Mouse (Mus musculus) embryonic stem cell, embryonic (primary cell): ENCODE results near the gene Hcrtr1.

Experiments used
- CTCF ChIA-PET, 4 experiments: fragments of 300-600 bp in 2 of 4; fragments of 350-600 bp in 2 of 4; sonication (Branson Sonifier 250); formaldehyde crosslinking; loops; one replicate each; lab custom pipeline; 2022; ENCODE audit warnings: inconsistent platforms in 2 of 4; lab: Charles Lee
- POLR2A ChIA-PET, 4 experiments: fragments of 300-600 bp in 2 of 4; fragments of 350-600 bp in 2 of 4; sonication (Branson Sonifier 250); formaldehyde crosslinking; loops; one replicate each; lab custom pipeline; 2022; ENCODE audit warnings: antibody characterized with exemption in 4 of 4, inconsistent platforms in 1 of 4; lab: Charles Lee

Hcrtr1 gene

DNA sequence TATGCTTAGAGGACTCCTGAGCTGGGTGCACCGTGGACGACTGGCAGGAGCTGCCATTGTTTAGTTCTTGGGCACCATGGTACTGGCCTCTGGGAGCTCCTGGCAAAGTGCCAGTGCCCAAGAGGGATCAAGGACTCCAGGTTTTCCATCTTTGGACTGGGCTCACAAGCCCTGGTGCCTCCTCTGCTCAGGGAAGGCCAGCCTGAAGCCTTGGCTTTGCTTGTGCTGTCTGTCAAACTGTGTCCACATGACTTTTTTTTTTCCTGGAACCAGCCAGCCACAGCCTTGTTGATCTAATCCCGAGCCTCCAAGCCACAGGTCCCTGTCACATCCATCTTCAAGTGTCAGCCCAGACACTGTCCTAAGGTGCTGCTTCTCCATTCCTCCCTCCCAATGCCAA is 2.6 kb upstream of the Hcrtr1 start:
- CTCF ChIA-PET: interaction anchor here in 2 of 4 experiments (0.6 to 1.7 kb wide), 4 partner anchors 14 to 196 kb away, joined by 4 to 10 read pairs (median 6); no protein-coding TSS in a partner anchor
- POLR2A ChIA-PET: interaction anchor here in 3 of 4 experiments (0.6 to 1.3 kb wide), 6 partner anchors 20 to 35 kb away, joined by 3 to 5 read pairs (median 3); no protein-coding TSS in a partner anchor

DNA sequence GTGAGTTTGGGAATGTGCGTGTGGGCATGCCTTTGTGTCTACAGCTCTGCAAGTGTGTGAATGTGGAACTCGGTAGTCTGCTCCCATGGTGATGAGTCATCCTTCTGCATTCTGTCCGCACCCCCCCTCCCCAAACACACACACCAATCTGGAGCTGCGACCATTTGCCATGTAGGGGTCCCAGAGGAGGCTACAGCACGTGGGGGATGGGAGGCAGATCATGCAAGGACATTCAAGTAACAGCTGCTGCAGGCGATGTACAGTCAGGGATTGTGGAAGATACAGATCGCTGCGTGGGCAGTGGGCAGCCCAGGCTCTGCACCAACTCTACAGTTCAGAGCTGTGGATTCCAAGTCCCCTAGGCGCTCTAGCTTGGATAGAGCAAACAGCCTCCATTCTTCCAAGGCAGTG is 1.8 kb upstream of the Hcrtr1 start:
- ChIA-PET POLR2A (interaction anchor here in 3 of 4 experiments (0.7 to 1.3 kb wide), 5 partner anchors 20 to 39 kb away, joined by 3 to 5 read pairs (median 3); partner anchors contain the start of gene Pef1 (in 1 of the 3)), CTCF (interaction anchor here in 1 of 4 experiments (1.7 kb wide), 1 partner anchor 48 kb away, joined by 10 read pairs; no protein-coding TSS in a partner anchor)

DNA sequence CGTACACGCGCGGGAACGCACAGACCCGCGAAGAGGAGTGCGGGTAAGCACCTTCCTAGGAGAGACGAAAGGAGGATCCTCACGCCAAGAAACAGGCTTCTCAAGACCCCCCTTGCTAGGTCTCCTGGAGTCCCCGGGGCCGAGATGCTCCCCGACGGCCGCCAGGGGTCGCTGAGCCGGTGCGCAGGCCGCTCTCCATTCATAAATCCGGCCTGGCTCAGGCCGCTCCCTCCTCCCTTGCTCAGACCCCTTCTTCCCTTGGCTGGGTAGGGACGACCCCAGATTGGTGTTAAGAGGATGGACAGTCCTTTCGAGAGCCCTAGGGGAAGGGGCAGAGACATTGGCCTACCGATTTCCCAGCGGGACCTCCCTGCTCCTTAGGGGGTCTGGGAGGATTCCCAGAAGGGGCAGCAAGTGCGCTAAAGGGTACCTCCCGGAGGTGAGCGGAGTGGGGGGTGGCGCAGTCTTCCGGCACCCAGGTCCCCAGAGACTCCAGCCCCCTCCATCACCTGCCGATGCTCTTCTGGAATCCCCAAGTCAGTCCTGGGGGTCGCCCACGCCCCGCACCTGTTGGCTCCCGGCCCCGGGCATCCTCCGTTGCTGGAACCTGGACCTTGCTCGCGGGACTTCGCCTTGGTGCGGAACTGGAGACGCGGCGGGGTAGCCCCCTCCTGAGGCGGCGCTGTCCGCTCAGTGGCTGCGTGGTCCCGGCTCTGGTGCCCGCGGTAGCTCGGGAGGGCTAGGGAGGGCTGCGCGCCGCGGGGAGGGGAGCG is 532 bp downstream of the Hcrtr1 start:
- ChIA-PET CTCF (interaction anchor here (0.6 to 1.6 kb wide), 12 partner anchors 8 to 200 kb away, joined by 3 to 7 read pairs (median 4); partner anchors contain the start of gene Tinagl1 (in 2 of the 4)), POLR2A (interaction anchor here in 3 of 4 experiments (0.6 to 1.4 kb wide), 11 partner anchors 8 to 395 kb away, joined by 3 to 4 read pairs (median 3); partner anchors contain the start of genes Gm10570 (in 1 of the 3), Pef1 (in 1 of the 3) and Tinagl1 (in 1 of the 3))

DNA sequence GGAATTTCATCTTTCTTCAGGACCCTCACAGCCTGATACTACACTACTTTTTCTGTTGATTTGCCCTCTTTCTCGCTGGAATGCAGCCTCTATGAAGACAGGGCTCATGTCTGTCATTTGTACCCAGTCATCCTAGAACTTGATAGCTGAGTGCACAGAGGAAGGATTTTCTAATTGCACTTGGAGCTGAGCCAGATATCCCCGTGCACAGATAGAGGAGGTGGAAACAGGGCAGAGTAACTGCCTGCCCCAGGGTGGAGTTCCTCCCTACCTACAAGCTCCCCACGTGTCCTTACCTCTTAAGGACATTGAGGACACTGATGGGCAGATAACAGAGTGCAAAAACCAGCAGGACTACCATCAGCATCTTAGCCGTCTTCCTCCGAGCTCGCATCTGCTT is 5.8 kb downstream of the Hcrtr1 start:
- POLR2A ChIA-PET: interaction anchor here in 3 of 4 experiments (0.5 to 1.7 kb wide), 6 partner anchors 11 to 664 kb away, joined by 3 to 5 read pairs (median 3); partner anchors contain the start of gene Pef1 (in 1 of the 3)
- CTCF ChIA-PET: interaction anchor here in 2 of 4 experiments (0.6 to 0.7 kb wide), 2 partner anchors 158 to 717 kb away, joined by 3 to 9 read pairs; no protein-coding TSS in a partner anchor

DNA sequence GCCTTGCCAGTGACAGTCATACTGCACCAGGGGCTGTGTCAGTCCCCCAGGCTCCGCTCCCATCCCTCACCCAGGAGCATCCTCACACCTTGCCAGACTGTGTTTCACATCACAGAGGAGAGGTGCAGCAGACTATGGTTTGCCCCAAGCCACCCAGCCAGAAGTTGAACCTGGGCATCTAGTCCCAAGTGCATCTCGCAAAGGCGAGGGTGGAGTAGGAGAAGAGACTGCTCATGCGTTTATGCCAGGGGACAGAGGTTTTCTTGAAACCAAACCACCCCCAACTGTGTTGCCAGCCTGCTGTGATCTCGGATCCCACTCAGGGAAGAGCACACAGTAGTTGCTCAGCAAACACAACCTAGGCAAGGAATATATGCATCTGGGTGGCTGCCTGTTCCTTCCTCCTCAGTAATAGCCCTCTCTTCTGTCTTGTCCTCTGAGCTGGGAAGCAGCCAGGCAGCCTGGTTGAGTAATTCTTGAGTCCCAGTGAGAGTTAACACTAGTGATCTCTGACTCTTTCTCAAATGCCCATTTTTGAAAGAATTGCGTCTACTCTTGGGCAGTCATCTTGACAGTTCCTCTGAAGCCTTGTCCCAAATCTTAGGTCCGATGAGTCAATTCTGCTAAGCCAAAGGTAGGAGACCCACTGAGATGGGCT is 7.6 kb downstream of the Hcrtr1 start:
- ChIA-PET CTCF (interaction anchor here in 2 of 4 experiments (0.6 to 1.3 kb wide), 2 partner anchors 8 to 38 kb away, joined by 6 to 12 read pairs; partner anchors contain the start of gene Hcrtr1 (in 1 of the 2)), POLR2A (interaction anchor here in 3 of 4 experiments (0.6 to 1.7 kb wide), 7 partner anchors 8 to 776 kb away, joined by 3 to 10 read pairs (median 4); partner anchors contain the start of genes Hcrtr1 (in 1 of the 3) and Pef1 (in 1 of the 3))

DNA sequence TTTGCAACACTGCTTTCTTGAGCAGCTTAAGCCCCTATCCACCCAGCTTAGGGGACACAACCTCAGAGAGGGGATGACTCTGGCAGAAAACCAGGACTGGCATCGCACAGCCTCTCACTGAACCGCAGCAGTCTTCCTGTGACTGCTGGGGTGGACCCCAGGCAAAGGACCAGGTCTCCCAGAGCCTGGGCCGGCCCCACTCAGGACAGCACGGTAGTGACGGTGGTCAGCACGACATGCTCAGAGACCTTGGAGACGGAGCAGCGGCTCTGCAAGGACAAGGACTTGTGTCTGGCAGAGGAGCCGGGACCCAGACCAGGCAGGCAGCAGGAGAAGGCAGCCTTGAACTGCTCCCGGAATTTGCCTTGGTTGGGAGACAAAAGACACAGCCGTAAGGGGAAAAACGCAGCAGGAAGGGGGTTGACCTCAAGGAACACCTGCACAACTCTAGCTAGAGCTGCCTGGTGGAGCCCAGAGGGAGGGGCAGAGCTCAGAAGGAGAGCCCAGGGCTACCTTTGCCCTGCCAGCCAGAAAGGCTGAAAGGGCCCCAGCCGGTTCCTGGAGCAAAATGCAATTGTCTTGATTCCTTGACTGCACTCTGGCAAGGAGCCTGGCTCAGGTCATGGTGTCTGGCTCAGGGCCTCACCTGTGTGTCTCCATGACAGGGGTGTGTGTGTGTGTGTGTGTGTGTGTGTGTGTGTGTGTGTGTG is 8.4 kb downstream of the Hcrtr1 start:
- POLR2A ChIA-PET: interaction anchor here in 3 of 4 experiments (0.6 to 1.7 kb wide), 15 partner anchors 9 to 776 kb away, joined by 3 to 10 read pairs (median 4); partner anchors contain the start of genes Pef1 (in 3 of the 3) and Hcrtr1 (in 1 of the 3)
- CTCF ChIA-PET: interaction anchor here in 2 of 4 experiments (0.6 to 1.3 kb wide), 6 partner anchors 8 to 58 kb away, joined by 3 to 12 read pairs (median 4); partner anchors contain the start of genes Hcrtr1 (in 1 of the 2) and Pef1 (in 1 of the 2)

DNA sequence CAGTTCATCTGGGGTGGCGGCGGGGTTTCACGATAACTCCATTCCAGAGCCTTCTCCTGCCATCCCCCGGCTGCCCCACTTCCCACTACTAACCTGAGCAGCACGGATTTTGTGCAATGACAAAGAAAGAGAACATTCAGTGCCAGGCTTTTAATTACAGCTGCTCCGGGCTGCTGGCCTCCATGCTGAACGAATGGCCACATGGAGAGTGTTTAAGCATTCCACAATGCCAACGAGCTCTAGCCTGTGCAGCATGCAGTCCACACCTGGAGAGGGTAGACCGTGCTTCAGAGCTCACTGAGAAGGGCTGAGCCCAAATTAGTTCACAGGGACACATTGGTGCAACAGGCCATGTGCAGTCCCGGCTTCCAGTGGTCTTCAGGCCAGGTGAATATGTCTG is 9.1 kb downstream of the Hcrtr1 start:
- POLR2A ChIA-PET: interaction anchor here in 3 of 4 experiments (0.7 to 2.2 kb wide), 8 partner anchors 8 to 28 kb away, joined by 3 to 10 read pairs (median 6); partner anchors contain the start of gene Pef1 (in 3 of the 3)
- CTCF ChIA-PET: interaction anchor here in 2 of 4 experiments (1.0 to 1.3 kb wide), 5 partner anchors 8 to 59 kb away, joined by 3 to 6 read pairs (median 4); partner anchors contain the start of genes Hcrtr1 (in 1 of the 2) and Pef1 (in 1 of the 2)

DNA sequence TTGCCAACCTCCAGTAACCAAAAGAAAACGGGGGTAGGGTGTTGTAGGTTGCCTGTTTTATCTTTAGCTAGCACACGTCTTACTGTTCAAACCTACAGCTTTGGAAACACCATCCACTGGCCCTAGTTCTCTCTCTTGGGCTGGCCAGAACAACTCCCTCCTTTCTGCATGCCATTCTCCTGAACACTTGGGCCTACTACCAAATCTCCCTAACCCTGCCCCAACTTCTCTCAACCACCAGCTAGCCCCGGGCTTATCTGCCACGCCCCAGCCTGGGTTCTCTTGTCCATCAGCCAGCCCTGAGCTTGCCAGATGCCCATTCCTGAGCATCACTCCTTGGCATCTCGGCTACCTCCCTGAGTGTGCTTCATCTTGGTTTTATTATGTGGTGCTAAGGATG is 10.3 kb downstream of the Hcrtr1 start:
- CTCF ChIA-PET: no interaction called here

DNA sequence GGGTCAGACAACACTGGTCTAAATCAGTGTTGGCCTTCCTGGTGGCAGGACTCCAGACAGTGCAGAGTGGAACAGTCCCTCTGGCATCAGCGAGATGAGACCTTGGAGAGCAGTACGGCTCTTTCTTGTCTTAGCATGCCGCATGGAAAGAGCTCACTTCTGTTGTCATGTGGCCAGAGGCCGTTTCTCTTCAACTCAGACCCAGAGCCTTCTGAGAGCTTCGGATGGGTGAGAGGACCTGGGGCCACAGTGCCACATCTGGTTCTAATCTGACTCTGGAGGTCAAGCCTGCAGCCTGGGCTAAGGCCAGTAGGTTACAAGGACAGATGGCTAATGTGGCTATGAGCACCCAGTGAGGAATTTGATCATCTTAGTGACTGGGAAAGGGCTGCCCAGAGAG is 13.2 kb downstream of the Hcrtr1 start:
- CTCF ChIA-PET: interaction anchor here in 3 of 4 experiments (0.5 to 2.2 kb wide), 10 partner anchors 18 to 569 kb away, joined by 3 to 7 read pairs (median 4); partner anchors contain the start of gene Txlna (in 1 of the 3)
- POLR2A ChIA-PET: interaction anchor here (0.6 to 3.5 kb wide), 19 partner anchors 9 to 665 kb away, joined by 3 to 31 read pairs (median 4); partner anchors contain the start of genes Pef1 (in 3 of the 4), Bsdc1 (in 1 of the 4), Snrnp40 (in 1 of the 4) and Tinagl1 (in 1 of the 4)

More for the DNA sequence above, 10.3 kb downstream of the Hcrtr1 start:
- POLR2A ChIA-PET: interaction anchor here in 2 of 4 experiments (1.2 to 2.2 kb wide), 2 partner anchors 27 kb away, joined by 3 to 7 read pairs; partner anchors contain the start of gene Pef1 (in 2 of the 2)

DNA sequence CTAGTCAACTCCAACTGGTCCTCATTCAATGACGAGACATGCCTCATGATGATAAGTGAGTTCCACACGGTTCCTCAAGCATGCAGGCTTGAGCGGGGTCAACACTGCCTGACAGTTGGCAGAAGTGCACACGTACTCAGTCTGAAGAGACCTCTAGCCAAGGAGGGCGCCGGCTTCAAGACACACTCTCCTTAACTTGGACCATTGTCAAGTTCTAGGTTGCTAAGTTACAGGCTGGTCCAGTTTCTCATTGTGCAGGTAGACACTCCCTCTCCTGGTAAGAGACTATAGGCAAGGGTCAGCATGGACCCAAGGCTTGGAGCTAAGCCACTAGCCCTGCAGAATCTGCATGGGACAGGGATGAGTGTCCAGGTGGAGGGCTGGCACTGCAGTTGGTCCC is 14.0 kb downstream of the Hcrtr1 start:
- CTCF ChIA-PET: interaction anchor here in 2 of 4 experiments (0.6 to 2.2 kb wide), 4 partner anchors 38 to 404 kb away, joined by 4 to 8 read pairs (median 6); no protein-coding TSS in a partner anchor

DNA sequence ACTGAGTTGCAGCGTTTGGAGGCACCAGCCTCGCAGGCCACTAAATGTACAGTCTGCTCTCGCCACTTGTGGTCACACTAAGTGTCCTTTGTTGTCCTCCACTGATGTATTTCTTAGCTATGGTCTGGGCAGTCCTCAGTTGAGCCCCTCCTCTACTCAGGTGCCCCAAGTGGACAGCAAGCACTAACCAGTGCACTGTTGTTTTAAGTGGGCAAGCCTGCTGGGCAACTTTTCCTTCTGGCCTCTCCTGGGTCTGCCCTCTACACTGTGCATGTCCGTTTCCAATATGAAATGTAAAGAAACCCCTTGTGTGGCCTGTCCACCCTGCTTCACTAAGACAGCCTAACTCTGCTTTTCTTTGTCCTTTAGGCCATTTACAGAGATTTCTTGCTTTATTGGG is 15.0 kb downstream of the Hcrtr1 start:
- POLR2A ChIA-PET: interaction anchor here in 2 of 4 experiments (1.2 to 3.9 kb wide), 4 partner anchors 16 to 48 kb away, joined by 3 to 45 read pairs (median 20); partner anchors contain the start of gene Pef1 (in 2 of the 2)
- CTCF ChIA-PET: interaction anchor here in 1 of 4 experiments (1.8 kb wide), 1 partner anchor 22 kb away, joined by 6 read pairs; the partner anchor contains the start of gene Pef1

More for the DNA sequence above, 14.0 kb downstream of the Hcrtr1 start:
- POLR2A ChIA-PET: interaction anchor here in 2 of 4 experiments (0.9 to 3.5 kb wide), 9 partner anchors 18 to 664 kb away, joined by 3 to 13 read pairs (median 4); partner anchors contain the start of genes Bsdc1 (in 1 of the 2), Pef1 (in 1 of the 2), Snrnp40 (in 1 of the 2) and Zcchc17 (in 1 of the 2)

DNA sequence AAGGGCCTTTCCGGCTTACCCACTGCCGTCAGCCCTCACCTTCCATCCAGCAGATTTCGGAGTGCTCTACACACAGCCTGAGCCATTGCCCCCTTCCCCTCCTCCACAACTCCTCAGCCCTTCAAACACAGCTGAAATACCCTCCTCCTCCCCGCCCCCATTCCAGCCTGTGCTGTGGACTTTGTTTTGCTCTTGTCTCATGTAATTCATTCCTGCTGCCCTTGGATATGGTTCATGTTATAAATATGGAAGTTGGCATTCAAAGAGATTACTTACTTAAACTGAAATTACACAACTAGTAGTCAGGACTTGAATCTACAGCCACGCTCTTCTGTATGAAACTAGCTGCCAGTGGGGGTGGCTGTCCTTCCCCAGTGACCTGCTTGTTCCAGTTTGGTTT is 16.1 kb downstream of the Hcrtr1 start:
- POLR2A ChIA-PET: interaction anchor here (0.6 to 9.0 kb wide), 12 partner anchors 11 to 189 kb away, joined by 3 to 55 read pairs (median 5); partner anchors contain the start of gene Pef1 (in 3 of the 4)

DNA sequence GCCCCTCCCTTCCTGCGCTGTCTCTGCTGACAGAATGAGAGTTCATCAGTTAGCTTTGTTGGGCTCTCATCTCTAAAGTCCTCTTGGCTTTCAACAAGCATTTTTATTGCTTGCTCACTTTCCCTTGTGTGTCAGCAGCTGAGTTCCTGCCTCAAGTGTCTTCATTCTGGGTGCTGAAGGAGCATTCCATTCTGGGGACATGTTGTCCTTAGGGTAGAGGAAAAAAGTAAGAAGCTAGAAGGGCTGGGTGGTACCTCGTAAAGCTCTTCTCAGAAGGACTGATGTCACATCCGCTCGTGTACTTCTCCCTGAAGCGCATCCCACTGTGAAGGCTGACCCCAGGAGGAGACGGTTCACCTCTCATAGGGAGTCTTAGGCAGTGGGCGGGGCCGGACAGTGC is 17.6 kb downstream of the Hcrtr1 start:
- POLR2A ChIA-PET: interaction anchor here in 3 of 4 experiments (0.7 to 9.0 kb wide), 21 partner anchors 9 to 399 kb away, joined by 3 to 55 read pairs (median 4); partner anchors contain the start of genes Pef1 (in 3 of the 3), Hcrtr1 (in 1 of the 3), Snrnp40 (in 1 of the 3) and Tinagl1 (in 1 of the 3)
- CTCF ChIA-PET: interaction anchor here in 2 of 4 experiments (0.6 to 1.9 kb wide), 10 partner anchors 9 to 144 kb away, joined by 3 to 5 read pairs (median 4); partner anchors contain the start of gene Pef1 (in 1 of the 2)

More for the DNA sequence above, 16.1 kb downstream of the Hcrtr1 start:
- CTCF ChIA-PET: interaction anchor here in 3 of 4 experiments (0.6 to 1.8 kb wide), 9 partner anchors 8 to 1347 kb away, joined by 3 to 6 read pairs (median 3); partner anchors contain the start of gene Pef1 (in 1 of the 3)

DNA sequence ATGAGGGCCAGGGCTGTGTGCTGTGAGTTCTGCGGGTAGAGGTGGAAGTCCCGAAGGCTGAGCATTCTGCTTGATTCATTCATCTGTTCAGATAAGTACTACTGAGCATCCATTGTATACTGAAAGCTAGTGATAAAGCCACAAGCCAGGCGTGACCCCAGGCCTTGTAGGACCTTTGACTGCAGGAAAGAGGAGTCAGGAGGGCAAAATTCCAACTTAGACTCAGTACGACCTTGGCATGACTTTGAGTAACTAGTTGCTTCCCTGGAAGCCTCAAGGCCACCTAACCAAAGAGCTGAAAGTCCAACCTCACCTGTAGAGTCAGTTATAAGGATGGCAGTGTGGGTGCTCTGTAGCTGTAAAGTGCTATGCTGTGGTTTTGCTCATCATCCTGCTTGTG is 18.4 kb downstream of the Hcrtr1 start:
- POLR2A ChIA-PET: interaction anchor here (0.5 to 9.0 kb wide), 10 partner anchors 8 to 239 kb away, joined by 3 to 55 read pairs (median 4); partner anchors contain the start of genes Pef1 (in 3 of the 4), Snrnp40 (in 1 of the 4) and Zcchc17 (in 1 of the 4)
- CTCF ChIA-PET: interaction anchor here in 1 of 4 experiments (1.2 to 1.9 kb wide), 2 partner anchors 14 to 119 kb away, joined by 4 to 5 read pairs; no protein-coding TSS in a partner anchor

DNA sequence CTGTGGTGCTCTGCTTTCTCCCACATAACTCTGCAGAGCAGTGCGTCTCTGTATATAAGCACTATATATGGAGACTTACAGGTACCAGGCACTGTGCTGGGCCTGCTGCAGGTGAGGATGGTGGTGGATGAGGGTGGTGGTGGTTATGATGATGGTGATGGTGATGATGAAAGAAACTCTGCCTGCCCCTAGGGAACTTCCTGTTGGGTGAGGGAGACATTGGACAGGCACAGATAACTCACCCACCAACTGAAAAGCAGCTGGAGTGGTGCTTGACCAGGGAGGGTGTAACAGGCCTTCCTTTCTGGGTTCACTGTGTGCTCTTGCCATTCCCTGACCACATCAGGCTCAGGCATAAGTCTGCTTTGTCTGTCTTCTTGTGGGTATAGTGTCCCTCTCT is 26.4 kb downstream of the Hcrtr1 start:
- CTCF ChIA-PET: interaction anchor here (0.6 to 1.5 kb wide), 4 partner anchors 9 to 76 kb away, joined by 3 to 6 read pairs (median 3); no protein-coding TSS in a partner anchor
- POLR2A ChIA-PET: interaction anchor here in 3 of 4 experiments (0.7 to 5.9 kb wide), 6 partner anchors 9 to 17 kb away, joined by 3 to 52 read pairs (median 4); partner anchors contain the start of gene Pef1 (in 2 of the 3)
